ENCODE assay signal across 14 mouse cellular contexts in genomic region chr17:27793144-27793543, GRCm38 (mm10). TPM values are rescaled to one million over a fixed set of nuclear protein-coding genes. Genes with fewer than 3 reads are reported as not detected.
DNase-seq lines count a peak whose midpoint lies in the region; ATAC-seq and TF ChIP-seq lines count a peak whose summit lies in the region.
"Had no signal": no experiment of that assay in that cellular context is flagged by ENCODE, and none has a peak within 500 bp of the region (broad histone marks: within the 10 kb centered on the region; RNA-seq: fewer than 3 reads in every experiment).

No protein-coding gene starts in this region.

- 76% methylated on average over 6 of the region's 6 CpGs for WGBS in kidney, embryonic 16.5 days

- H3K9ac ChIP-seq in kidney, embryonic 16.5 days (replicated peaks; ENCODE audit: low read length), result no peak overlapping the region
- H3K9ac ChIP-seq: heart, embryonic 15.5 days; limb, embryonic 12.5 days; midbrain, embryonic 15.5 days had no signal

- H3K4me1 ChIP-seq in kidney, embryonic 16.5 days (ENCODE audit: insufficient read depth, low read length), result peaks cover 18% of the 10 kb centered on the region

- H3K4me2 ChIP-seq in kidney, embryonic 16.5 days (replicated peaks; ENCODE audit: low read depth, low read length), result no peak overlapping the region
- H3K4me2 ChIP-seq: heart, embryonic 15.5 days; limb, embryonic 12.5 days; midbrain, embryonic 15.5 days had no signal

- no peaks in the 10 kb centered on the region for H3K27me3 ChIP-seq in kidney, embryonic 16.5 days (ENCODE audit: insufficient read depth, low read length)
- H3K27me3 ChIP-seq: heart, embryonic 15.5 days; limb, embryonic 12.5 days; midbrain, embryonic 15.5 days had no signal

- H3K27ac ChIP-seq in kidney, embryonic 16.5 days (ENCODE audit: low read length), result no peak overlapping the region
- H3K27ac ChIP-seq in left cerebral cortex, adult 2 months, result no peak overlapping the region
- H3K27ac ChIP-seq: embryonic facial prominence, embryonic 10.5 days; heart, embryonic 15.5 days; limb, embryonic 12.5 days; midbrain, embryonic 15.5 days had no signal

- peak; percentile 73 for DNase-seq in kidney, adult 18-20 months
- DNase-seq in heart, postnatal 14 days, result peak; percentile 24 to 39
- peak; percentile 71 for DNase-seq in kidney, postnatal 14 days
- peak; percentile 64 to 79 for DNase-seq in lung, postnatal 4 days
- no peak for DNase-seq in cerebellum, adult 11-12 months
- DNase-seq in left cerebral cortex, adult 2 months (ENCODE audit: extremely low spot score in 1 of 2, low spot score in 2 of 2), result no peak
- DNase-seq: cerebellum, adult 18-20 months; thymus, adult 2 months had no signal

- H3K36me3 ChIP-seq in kidney, embryonic 16.5 days (ENCODE audit: insufficient read depth, low read length), result peaks cover 2% of the 10 kb centered on the region; the same call in 1 of the 2 replicates
- H3K36me3 ChIP-seq: midbrain, embryonic 15.5 days had no signal

- ATAC-seq in kidney, embryonic 16.5 days (ENCODE audit: low FRiP score, low TSS enrichment), result no peak
- ATAC-seq: forebrain, embryonic 16.5 days; midbrain, embryonic 15.5 days had no signal

- TF ChIP-seq CTCF in left cerebral cortex, adult 2 months (IDR thresholded peaks at IDR 0.05), result no peak

- H3K9me3 ChIP-seq in kidney, embryonic 16.5 days (ENCODE audit: low read length), result no peaks in the 10 kb centered on the region
- H3K9me3 ChIP-seq: embryonic facial prominence, embryonic 10.5 days; heart, embryonic 15.5 days; limb, embryonic 12.5 days; midbrain, embryonic 15.5 days had no signal

- no peak overlapping the region for H3K4me3 ChIP-seq in kidney, embryonic 16.5 days (ENCODE audit: low read length)
- H3K4me3 ChIP-seq in left cerebral cortex, adult 2 months, result no peak overlapping the region
- H3K4me3 ChIP-seq: embryonic facial prominence, embryonic 10.5 days; heart, embryonic 15.5 days; limb, embryonic 12.5 days; midbrain, embryonic 15.5 days had no signal

- intact Hi-C loops in heart, postnatal 14 days (cut with DNase I), result no loop called here
- intact Hi-C loops in left cerebral cortex, adult 2 months (cut with DNase I), result no loop called here

RNA-seq across cellular contexts. Expression of gene D17Wsu92e, which starts 27.3 kb away (rescaled TPM):
- polyA plus RNA-seq in kidney, embryonic 16.5 days (2015; fragmentation: Nextera tagmentation; extraction: Ambion mirVana), result 18.8 and 19.4 TPM in 2 replicates
- 100 to 1,000 TPM; 114 to 117 TPM for total RNA-seq in heart, postnatal 14 days (2021)
- 100 to 1,000 TPM; 219 to 228 TPM for total RNA-seq in left cerebral cortex, adult 2 months (2021)

RNA-seq across cellular contexts. Expression of gene Snrpc, which starts 44.8 kb away (rescaled TPM):
- 286 and 293 TPM in 2 replicates for polyA plus RNA-seq in kidney, embryonic 16.5 days (2015; fragmentation: Nextera tagmentation; extraction: Ambion mirVana)
- total RNA-seq in heart, postnatal 14 days (2021), result 10 to 100 TPM; 61.8 to 70.0 TPM
- 10 to 100 TPM; 43.4 to 49.8 TPM for total RNA-seq in left cerebral cortex, adult 2 months (2021)

Comparison
In these comparisons a context has a peak if more than half of its experiments do, and no peak if none do; other contexts are left out.
1. DNase-seq: peak in kidney, adult 18-20 months (single experiment), heart, postnatal 14 days (2 of 2), kidney, postnatal 14 days (single experiment) and lung, postnatal 4 days (2 of 2); none in cerebellum, adult 11-12 months (single experiment) and left cerebral cortex, adult 2 months (0 of 2).